Mouse (Mus musculus): ENCODE results near the gene Acad11. TPM values are rescaled to one million over a fixed set of nuclear protein-coding genes. Genes with fewer than 3 reads are reported as not detected.

Acad11 gene
- polyA plus RNA-seq, 2 experiments from 2014 or later, result 5.9 to 6.8 TPM

- no peak for ATAC-seq
Measured at GRCm38 (mm10) chr9:104085730-104086429, 22.7 kb downstream of the Acad11 start.

DNA sequence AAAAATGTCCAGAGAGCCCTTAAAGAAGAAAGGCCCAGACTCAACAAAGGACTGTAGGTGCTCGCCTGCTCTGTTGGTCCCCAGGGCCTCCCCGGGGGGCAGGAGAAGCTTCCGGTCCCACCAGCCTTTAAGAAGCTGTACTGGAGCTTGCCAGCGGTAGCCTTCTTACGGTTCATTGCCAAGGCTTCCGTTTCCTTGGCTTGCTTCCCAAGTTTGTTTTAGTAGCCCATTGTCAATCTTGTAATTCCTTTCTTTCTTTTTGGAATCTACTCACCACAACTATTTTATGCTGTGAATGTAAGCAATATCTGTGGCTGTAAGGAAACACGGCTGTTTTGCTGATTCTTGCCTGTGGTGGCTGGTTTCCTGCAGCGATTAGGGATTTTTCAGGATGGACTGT lies 25.4 kb downstream of the Acad11 start:
- no peak for ATAC-seq

DNA sequence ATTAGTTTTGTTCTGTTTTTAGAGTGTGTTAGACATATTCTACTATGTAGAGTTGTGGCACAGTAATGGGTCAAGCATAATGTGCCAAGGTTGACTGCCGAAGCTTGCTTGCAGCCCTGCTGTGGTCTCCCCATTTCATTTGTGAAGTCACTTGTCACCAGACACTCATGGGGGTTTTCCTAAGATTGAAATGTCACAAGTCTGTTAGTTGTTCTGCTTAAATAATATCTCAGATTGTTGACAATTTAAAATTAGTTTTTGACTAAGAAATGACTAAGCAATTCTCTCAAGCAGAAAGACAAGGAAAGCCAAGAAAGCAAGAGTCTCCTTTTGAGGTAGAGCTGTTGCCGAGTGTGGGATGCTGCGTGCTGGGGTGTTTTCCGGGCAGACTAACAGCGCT lies 29.8 kb downstream of the Acad11 start:
- no peak for ATAC-seq

- ATAC-seq, result no peak
Measured at GRCm38 (mm10) chr9:104098256-104098655, 35.1 kb downstream of the Acad11 start.

- ATAC-seq, result no peak
Measured at GRCm38 (mm10) chr9:104099060-104099459, 35.9 kb downstream of the Acad11 start.

- no peak for ATAC-seq
Measured at GRCm38 (mm10) chr9:104100822-104101221, 37.6 kb downstream of the Acad11 start.

DNA sequence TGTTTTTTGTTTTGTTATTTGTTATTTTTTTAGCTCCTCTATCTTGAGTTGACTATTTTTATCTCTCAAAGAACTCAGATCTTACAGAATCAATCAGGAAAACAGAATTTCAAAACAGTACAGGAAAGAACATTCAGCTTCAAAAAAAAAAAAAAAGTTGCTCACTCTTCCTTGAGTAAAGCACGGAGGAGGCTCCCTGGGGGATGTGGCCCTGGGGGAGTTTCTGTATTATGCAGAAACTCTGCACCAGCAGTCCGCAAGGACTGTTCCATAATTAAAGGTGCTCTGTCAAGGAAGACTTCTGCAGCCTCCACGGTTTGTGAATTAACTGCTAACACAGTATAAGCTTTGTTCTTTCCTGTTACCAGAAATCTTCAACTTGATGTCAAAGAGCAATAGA lies 38.3 kb downstream of the Acad11 start:
- no peak for ATAC-seq

DNA sequence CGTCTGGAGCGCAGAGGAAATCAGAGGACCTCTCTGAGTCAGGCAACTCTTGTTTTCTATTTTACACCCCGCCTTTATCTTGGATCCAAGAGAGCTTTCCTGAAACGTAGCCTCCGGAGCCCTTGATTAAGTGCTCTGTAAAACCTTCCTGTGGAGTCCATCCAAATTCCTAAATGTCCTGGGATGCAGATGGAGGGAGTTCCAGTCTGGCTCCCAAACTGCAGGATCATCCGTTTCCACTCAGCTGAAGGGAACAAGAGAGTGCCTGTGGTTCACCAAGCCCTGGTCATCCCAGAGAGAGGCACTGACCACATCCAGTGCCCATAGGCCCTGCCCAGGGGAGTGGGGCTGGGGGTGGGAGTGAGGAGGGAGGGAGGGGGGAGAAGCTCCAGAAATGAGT lies 39.1 kb downstream of the Acad11 start:
- ATAC-seq, result no peak

GRCm38 (mm10) chr9:104102901-104103300 lies 39.7 kb downstream of the Acad11 start:
- ATAC-seq, result no peak

DNA sequence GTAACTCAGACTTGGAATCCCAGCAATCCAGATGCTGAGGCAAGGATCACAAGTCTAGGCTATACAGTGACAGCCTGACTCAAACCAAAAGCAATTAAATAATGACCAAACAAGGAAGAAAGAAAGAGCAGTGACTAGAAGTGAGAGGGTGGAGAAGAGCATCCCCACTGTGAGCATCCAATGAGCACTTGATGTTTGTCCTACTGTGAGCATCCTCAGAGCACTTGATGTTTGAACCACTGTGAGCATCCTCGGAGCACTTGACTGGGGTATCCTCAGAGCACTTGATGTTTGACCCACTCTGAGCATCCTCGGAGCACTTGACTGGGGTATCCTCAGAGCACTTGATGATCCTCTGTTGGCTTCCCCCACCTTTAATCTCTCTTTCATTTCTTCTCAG lies 41.8 kb downstream of the Acad11 start:
- ATAC-seq, result no peak

DNA sequence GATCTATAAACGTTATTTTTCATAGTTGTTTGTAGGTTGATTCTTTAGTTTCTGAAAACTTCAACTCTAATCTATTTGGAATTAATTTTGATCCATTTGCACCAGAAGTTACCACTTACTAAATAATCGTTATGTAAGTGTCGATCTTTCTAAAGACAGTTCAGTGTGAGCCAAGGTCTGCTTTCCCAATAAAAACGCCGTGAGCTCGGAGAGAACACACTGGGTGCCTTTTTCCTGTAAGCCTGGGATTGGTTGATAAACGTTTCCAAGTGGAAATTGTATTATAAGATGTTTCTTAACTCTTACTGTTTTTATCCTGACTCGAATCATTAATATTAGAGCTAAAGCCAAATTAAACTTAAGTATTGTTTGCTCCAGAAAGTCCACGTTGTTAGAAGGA lies 43.8 kb downstream of the Acad11 start:
- ATAC-seq, result no peak

GRCm38 (mm10) chr9:104107482-104107881 lies 44.3 kb downstream of the Acad11 start:
- no peak for ATAC-seq

GRCm38 (mm10) chr9:104108571-104109143 lies 45.5 kb downstream of the Acad11 start:
- ATAC-seq, result no peak

DNA sequence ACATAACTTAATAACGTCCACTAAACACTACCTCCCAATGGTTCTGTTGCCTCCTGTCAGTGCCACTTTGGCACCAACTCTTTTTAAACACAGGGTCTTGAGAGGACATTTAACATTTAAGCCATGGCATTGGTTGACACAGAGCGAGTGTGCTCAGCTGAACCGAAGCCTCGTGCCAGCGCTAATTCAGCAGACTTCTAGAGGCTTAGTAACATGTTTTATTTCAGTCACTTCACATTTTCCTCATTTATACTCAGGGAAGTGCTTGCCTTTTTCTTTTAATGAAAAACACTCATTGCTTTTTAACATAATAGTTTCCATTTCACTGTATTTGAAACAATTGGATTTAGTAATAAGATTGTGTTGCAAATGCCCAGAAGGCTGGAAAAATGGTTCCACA lies 46.0 kb downstream of the Acad11 start:
- ATAC-seq, result no peak

GRCm38 (mm10) chr9:104123101-104123500 lies 59.9 kb downstream of the Acad11 start:
- no peak for ATAC-seq

- no peak for ATAC-seq
Measured at GRCm38 (mm10) chr9:104123622-104124021, 60.4 kb downstream of the Acad11 start.

- ATAC-seq, result no peak
Measured at GRCm38 (mm10) chr9:104126833-104127232, 63.7 kb downstream of the Acad11 start, which contains the start of gene Ackr4. TSS of gene Ackr4 (minus strand) at chr9:104126933.

GRCm38 (mm10) chr9:104128110-104128509 lies 64.9 kb downstream of the Acad11 start:
- ATAC-seq, result no peak

- ATAC-seq, result no peak
Measured at GRCm38 (mm10) chr9:104130141-104130755, 67.1 kb downstream of the Acad11 start.

GRCm38 (mm10) chr9:104140351-104140750 lies 77.2 kb downstream of the Acad11 start:
- no peak for ATAC-seq

GRCm38 (mm10) chr9:104142805-104143204 lies 79.6 kb downstream of the Acad11 start:
- no peak for ATAC-seq

DNA sequence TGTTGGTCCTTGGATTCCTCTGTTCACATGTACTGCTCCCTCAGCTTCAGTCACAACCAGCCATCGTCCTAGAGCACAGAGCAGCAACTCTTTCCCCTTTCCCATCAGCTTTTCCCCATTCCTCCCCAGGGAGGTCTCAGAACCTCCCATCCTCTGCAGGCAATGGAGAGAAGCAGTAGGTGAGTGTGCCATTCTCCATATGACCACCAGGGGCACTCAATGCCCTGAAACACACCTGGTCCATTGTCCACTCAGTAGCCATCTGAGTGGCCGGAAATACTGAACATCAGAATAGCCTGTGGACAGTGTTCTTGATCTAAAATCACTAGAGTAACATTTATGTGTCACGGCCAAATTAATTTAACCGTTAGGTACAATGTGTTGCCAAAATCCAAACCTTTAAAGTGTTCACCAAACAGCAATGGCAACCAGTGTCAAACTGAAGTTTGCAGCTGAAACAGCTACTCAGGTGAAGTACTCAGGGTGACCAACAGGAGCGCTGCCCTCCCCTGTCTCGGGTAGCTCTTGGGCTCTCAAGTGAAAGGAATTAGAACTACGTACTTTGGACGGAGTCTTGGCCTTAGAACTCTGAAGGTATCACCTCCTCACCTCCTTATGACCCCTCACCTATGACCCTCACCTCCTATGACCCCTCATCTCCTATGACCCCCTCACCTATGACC lies 81.3 kb downstream of the Acad11 start:
- ATAC-seq, result no peak

DNA sequence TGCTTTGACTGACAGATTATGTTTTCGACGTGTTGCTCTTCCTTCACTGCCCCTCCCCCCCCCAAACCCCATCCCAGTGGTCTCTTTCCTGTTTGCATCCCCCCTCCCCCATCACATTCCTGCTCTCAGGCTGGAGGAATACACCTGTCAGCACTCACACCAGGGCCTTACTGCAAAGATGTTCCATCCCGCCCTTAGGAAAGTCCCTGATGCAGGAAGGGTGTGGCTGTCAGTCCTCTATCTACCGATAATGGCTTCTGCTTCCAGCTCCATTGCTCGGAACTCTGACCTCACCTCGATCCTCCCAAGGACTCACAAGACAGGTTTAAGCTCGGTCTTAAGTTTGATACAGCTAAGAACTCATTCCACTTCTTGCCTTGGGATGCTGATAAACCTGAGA lies 83.5 kb downstream of the Acad11 start:
- no peak for ATAC-seq

GRCm38 (mm10) chr9:104148969-104149368 lies 85.8 kb downstream of the Acad11 start:
- ATAC-seq, result no peak

Data from activated CD4-positive, CD25-positive, alpha-beta regulatory T cell, adult 4 months (primary cell).